Mouse (Mus musculus): ENCODE results near the gene Zfyve28.
A peak's percentile ranks its signal among the peaks of the same experiment; 100 is the strongest.

The Zfyve28 gene

GRCm38 (mm10) chr5:34183156-34183880, 104.9 kb downstream of the Zfyve28 start:
- DNase-seq (ENCODE audit: low read depth, low spot score): no peak

- no peak for DNase-seq (ENCODE audit: low read depth, low spot score)
These were observed 105.8 kb downstream of the Zfyve28 start for GRCm38 (mm10) chr5:34182486-34182885.

- DNase-seq (ENCODE audit: low read depth, low spot score): no peak
These were observed 110.4 kb downstream of the Zfyve28 start for GRCm38 (mm10) chr5:34177821-34178220.

- DNase-seq (ENCODE audit: low read depth, low spot score): no peak
These were observed 111.2 kb downstream of the Zfyve28 start for GRCm38 (mm10) chr5:34177091-34177490.

GRCm38 (mm10) chr5:34176691-34177090, 111.6 kb downstream of the Zfyve28 start:
- DNase-seq (ENCODE audit: low read depth, low spot score): no peak

GRCm38 (mm10) chr5:34175403-34175694, 112.9 kb downstream of the Zfyve28 start:
- DNase-seq (ENCODE audit: low read depth, low spot score): no peak

GRCm38 (mm10) chr5:34174550-34175402, 113.5 kb downstream of the Zfyve28 start:
- DNase-seq (ENCODE audit: low read depth, low spot score): no peak

- no peak for DNase-seq (ENCODE audit: low read depth, low spot score)
These were observed 114.2 kb downstream of the Zfyve28 start for GRCm38 (mm10) chr5:34174021-34174420.

- DNase-seq (ENCODE audit: low read depth, low spot score): peak; percentile 65
These were observed 117.5 kb downstream of the Zfyve28 start for GRCm38 (mm10) chr5:34170726-34171125.

GRCm38 (mm10) chr5:34169954-34170353, 118.3 kb downstream of the Zfyve28 start:
- no peak for DNase-seq (ENCODE audit: low read depth, low spot score)

- DNase-seq (ENCODE audit: low read depth, low spot score): peak; percentile 97
These were observed 119.0 kb downstream of the Zfyve28 start, which contains the start of the genes Poln and Haus3 for GRCm38 (mm10) chr5:34168950-34169891. Gene Poln (minus strand): TSS chr5:34169448. Gene Haus3 (minus strand): TSS chr5:34169527.

GRCm38 (mm10) chr5:34167857-34168256, 120.4 kb downstream of the Zfyve28 start:
- DNase-seq (ENCODE audit: low read depth, low spot score): no peak

- no peak for DNase-seq (ENCODE audit: low read depth, low spot score)
These were observed 122.5 kb downstream of the Zfyve28 start for GRCm38 (mm10) chr5:34165793-34166192.

- DNase-seq (ENCODE audit: low read depth, low spot score): no peak
These were observed 139.8 kb downstream of the Zfyve28 start for GRCm38 (mm10) chr5:34148476-34148875.

- DNase-seq (ENCODE audit: low read depth, low spot score): no peak
These were observed 140.7 kb downstream of the Zfyve28 start for GRCm38 (mm10) chr5:34147554-34147953.
